Mouse (Mus musculus): ENCODE data around the gene Tmem129. TPM values are rescaled to one million over a fixed set of nuclear protein-coding genes. Genes with fewer than 3 reads are reported as not detected.

Gene Tmem129
- polyA plus RNA-seq, 1 experiment = 27.2 TPM

DNA sequence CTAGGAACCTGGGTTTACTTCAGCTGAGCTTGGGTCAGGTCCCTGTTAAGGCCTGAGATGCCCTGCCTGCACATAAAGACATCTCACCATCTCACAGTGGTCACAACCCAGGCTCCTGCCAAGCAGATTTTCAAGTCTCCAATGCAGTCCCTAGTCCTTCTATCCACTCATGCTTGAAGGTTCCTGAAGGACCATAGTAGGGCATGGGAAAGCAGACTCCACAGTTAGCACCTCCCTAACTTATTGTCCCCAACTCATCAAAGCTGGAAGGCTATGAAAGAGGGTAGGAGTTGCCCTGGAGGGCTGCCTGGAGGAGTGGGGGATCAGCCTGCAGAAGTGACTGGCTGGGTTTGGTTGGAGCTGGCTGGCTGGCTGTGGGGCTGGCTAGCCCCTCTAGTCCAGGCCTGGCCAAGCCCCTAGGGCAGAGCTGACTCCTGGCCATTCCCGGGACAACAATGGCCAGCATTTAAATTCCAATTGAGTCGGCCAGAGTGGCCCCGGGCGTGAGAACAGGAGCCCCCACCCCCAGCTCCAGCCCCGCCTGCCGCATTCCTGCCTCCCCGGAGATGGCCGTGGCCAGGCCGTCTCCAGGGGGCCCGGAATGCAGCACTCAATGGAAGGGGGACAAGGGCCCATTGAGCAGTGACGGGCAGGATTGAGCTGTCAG is 46.9 kb upstream of the Tmem129 start:
- Histone ChIP-seq H3ac (ENCODE audit: control insufficient read depth, insufficient read length) (no peak overlapping the region), H3K4me2 (ENCODE audit: low read depth) (no peak overlapping the region), H3K79me2 (ENCODE audit: control insufficient read depth, insufficient read depth) (no peaks in the 10 kb centered on the region), H3K4me3 (no peak overlapping the region), H3K36me3 (ENCODE audit: control insufficient read depth, insufficient read depth) (no peaks in the 10 kb centered on the region), H3K27me3 (ENCODE audit: control insufficient read depth, insufficient read depth, insufficient read length) (peaks cover 68% of the 10 kb centered on the region)
- no peak for TF ChIP-seq SRF (IDR thresholded peaks at IDR 0.05; ENCODE audit: control insufficient read depth, insufficient read length, low read depth)
- TF ChIP-seq CEBPB (IDR thresholded peaks at IDR 0.05; ENCODE audit: insufficient read depth, poor library complexity, severe bottlenecking) = no peak
- no peak for TF ChIP-seq POLR2A (IDR thresholded peaks at IDR 0.05; ENCODE audit: insufficient read length, low read depth)
- TF ChIP-seq POLR2AphosphoS2 (IDR thresholded peaks at IDR 0.05; ENCODE audit: insufficient read length, low read depth) = no peak
- no peak for TF ChIP-seq E2F4 (IDR thresholded peaks at IDR 0.05; ENCODE audit: insufficient read depth)
- no peak for TF ChIP-seq MAX (IDR thresholded peaks at IDR 0.05; ENCODE audit: low read depth)
- TF ChIP-seq MYOD1 (IDR thresholded peaks at IDR 0.05; ENCODE audit: control insufficient read depth in 1 of 3, insufficient read length in 2 of 3, low read depth in 2 of 3) = no peak
- TF ChIP-seq MYOG (IDR thresholded peaks at IDR 0.05; ENCODE audit: control insufficient read depth in 1 of 3, insufficient read depth in 1 of 3, insufficient read length in 2 of 3, low read depth in 2 of 3) = no peak
- TF ChIP-seq TCF3 (IDR thresholded peaks at IDR 0.05; ENCODE audit: insufficient read length, low read depth) = no peak
- no peak for TF ChIP-seq TCF12 (IDR thresholded peaks at IDR 0.05; ENCODE audit: insufficient read depth, poor library complexity, severe bottlenecking)
- no peak for TF ChIP-seq USF1 (IDR thresholded peaks at IDR 0.05; ENCODE audit: low read depth)
- no peak for TF ChIP-seq REST (IDR thresholded peaks at IDR 0.05; ENCODE audit: insufficient read depth, insufficient read length)

DNA sequence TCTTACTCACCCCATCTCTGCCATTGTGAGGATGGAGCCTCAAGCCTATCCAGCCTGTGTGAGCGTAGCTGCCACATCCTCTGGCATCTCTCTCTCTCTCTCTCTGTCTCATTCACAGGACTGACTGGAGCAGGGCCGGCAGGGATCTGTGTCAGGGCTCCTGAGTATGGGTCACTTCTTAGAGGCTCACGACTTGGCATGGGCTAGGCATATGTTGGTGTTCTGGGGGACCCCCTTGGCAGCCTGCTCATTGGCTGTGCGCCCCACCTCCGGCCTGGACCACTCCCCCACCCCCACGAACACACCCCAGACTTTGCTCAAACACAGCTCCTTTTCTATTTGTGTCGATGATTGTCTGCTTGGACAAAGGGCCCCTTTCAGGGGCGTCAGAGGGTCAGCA is 45.8 kb upstream of the Tmem129 start:
- no peaks in the 10 kb centered on the region for H3K36me3 ChIP-seq (ENCODE audit: control insufficient read depth, insufficient read depth)
- H3K79me2 ChIP-seq (ENCODE audit: control insufficient read depth, insufficient read depth) = no peaks in the 10 kb centered on the region
- H3K4me2 ChIP-seq (ENCODE audit: low read depth) = no peak overlapping the region
- TF ChIP-seq POLR2AphosphoS2 (IDR thresholded peaks at IDR 0.05; ENCODE audit: insufficient read length, low read depth) (no peak), MAX (IDR thresholded peaks at IDR 0.05; ENCODE audit: low read depth) (no peak), TCF3 (IDR thresholded peaks at IDR 0.05; ENCODE audit: insufficient read length, low read depth) (no peak), CEBPB (IDR thresholded peaks at IDR 0.05; ENCODE audit: insufficient read depth, poor library complexity, severe bottlenecking) (no peak), E2F4 (IDR thresholded peaks at IDR 0.05; ENCODE audit: insufficient read depth) (no peak), MYOD1 (IDR thresholded peaks at IDR 0.05; ENCODE audit: control insufficient read depth in 1 of 3, insufficient read length in 2 of 3, low read depth in 2 of 3) (no peak), TCF12 (IDR thresholded peaks at IDR 0.05; ENCODE audit: insufficient read depth, poor library complexity, severe bottlenecking) (no peak), REST (IDR thresholded peaks at IDR 0.05; ENCODE audit: insufficient read depth, insufficient read length) (no peak), USF1 (IDR thresholded peaks at IDR 0.05; ENCODE audit: low read depth) (no peak), POLR2A (IDR thresholded peaks at IDR 0.05; ENCODE audit: insufficient read length, low read depth) (no peak), SRF (IDR thresholded peaks at IDR 0.05; ENCODE audit: control insufficient read depth, insufficient read length, low read depth) (no peak), MYOG (IDR thresholded peaks at IDR 0.05; ENCODE audit: control insufficient read depth in 1 of 3, insufficient read depth in 1 of 3, insufficient read length in 2 of 3, low read depth in 2 of 3) (no peak)
- H3ac ChIP-seq (ENCODE audit: control insufficient read depth, insufficient read length) = no peak overlapping the region
- H3K4me3 ChIP-seq = no peak overlapping the region
- peaks cover 74% of the 10 kb centered on the region for H3K27me3 ChIP-seq (ENCODE audit: control insufficient read depth, insufficient read depth, insufficient read length)

DNA sequence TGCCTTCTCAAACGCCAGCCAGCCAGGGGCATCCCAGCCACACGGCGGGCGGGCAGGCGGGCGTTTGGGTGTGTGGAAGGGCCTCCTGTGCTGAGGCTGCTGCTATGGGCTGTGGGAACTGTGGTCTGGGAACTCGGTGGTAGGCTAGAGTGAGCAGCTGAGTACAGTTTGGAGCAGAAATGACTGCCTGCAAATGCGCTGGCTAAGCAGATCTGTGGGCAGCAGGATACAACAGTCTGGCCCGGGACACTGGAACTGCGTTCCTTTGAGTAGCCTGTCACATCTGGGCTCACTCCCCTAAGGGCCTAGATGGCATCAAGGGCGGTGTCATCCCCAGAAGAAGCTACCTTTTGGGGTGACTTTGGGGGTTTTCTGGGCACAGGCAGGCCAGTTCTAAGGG is 43.6 kb upstream of the Tmem129 start:
- H3K79me2 ChIP-seq (ENCODE audit: control insufficient read depth, insufficient read depth) = no peaks in the 10 kb centered on the region
- no peaks in the 10 kb centered on the region for H3K36me3 ChIP-seq (ENCODE audit: control insufficient read depth, insufficient read depth)
- no peak overlapping the region for H3K4me3 ChIP-seq
- TF ChIP-seq TCF12 (IDR thresholded peaks at IDR 0.05; ENCODE audit: insufficient read depth, poor library complexity, severe bottlenecking) (no peak), SRF (IDR thresholded peaks at IDR 0.05; ENCODE audit: control insufficient read depth, insufficient read length, low read depth) (no peak), MYOG (IDR thresholded peaks at IDR 0.05; ENCODE audit: control insufficient read depth in 1 of 3, insufficient read depth in 1 of 3, insufficient read length in 2 of 3, low read depth in 2 of 3) (no peak), POLR2AphosphoS2 (IDR thresholded peaks at IDR 0.05; ENCODE audit: insufficient read length, low read depth) (no peak), CEBPB (IDR thresholded peaks at IDR 0.05; ENCODE audit: insufficient read depth, poor library complexity, severe bottlenecking) (no peak), POLR2A (IDR thresholded peaks at IDR 0.05; ENCODE audit: insufficient read length, low read depth) (no peak), USF1 (IDR thresholded peaks at IDR 0.05; ENCODE audit: low read depth) (no peak), MYOD1 (IDR thresholded peaks at IDR 0.05; ENCODE audit: control insufficient read depth in 1 of 3, insufficient read length in 2 of 3, low read depth in 2 of 3) (no peak), E2F4 (IDR thresholded peaks at IDR 0.05; ENCODE audit: insufficient read depth) (no peak), MAX (IDR thresholded peaks at IDR 0.05; ENCODE audit: low read depth) (no peak), TCF3 (IDR thresholded peaks at IDR 0.05; ENCODE audit: insufficient read length, low read depth) (no peak), REST (IDR thresholded peaks at IDR 0.05; ENCODE audit: insufficient read depth, insufficient read length) (no peak)
- H3ac ChIP-seq (ENCODE audit: control insufficient read depth, insufficient read length) = no peak overlapping the region
- H3K27me3 ChIP-seq (ENCODE audit: control insufficient read depth, insufficient read depth, insufficient read length) = peaks cover 68% of the 10 kb centered on the region
- H3K4me2 ChIP-seq (ENCODE audit: low read depth) = no peak overlapping the region

DNA sequence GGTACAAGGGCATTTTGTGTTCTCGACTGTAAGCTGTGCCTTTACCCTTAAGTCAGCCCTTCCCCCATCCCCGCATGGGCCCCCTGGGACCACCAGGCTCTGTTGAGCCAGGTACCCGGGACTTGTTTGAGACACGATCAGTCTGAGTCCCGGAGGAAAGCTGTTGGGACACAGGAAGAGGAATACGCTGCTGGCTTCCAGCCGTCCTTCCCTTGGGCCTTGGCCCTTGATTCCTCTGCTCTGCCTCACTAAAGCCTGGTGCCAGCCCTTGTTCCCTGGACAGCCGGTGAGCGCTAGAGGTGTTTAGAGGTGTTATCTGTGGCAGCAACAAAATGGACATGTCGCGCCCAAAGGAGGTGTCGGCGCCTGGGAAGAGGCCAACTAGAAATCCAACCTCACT is 41.8 kb upstream of the Tmem129 start:
- Histone ChIP-seq H3K79me2 (ENCODE audit: control insufficient read depth, insufficient read depth) (no peaks in the 10 kb centered on the region), H3K27me3 (ENCODE audit: control insufficient read depth, insufficient read depth, insufficient read length) (peaks cover 68% of the 10 kb centered on the region), H3K4me2 (ENCODE audit: low read depth) (no peak overlapping the region), H3K4me3 (no peak overlapping the region), H3K36me3 (ENCODE audit: control insufficient read depth, insufficient read depth) (no peaks in the 10 kb centered on the region), H3ac (ENCODE audit: control insufficient read depth, insufficient read length) (no peak overlapping the region)
- TF ChIP-seq CEBPB (IDR thresholded peaks at IDR 0.05; ENCODE audit: insufficient read depth, poor library complexity, severe bottlenecking) (no peak), MYOD1 (IDR thresholded peaks at IDR 0.05; ENCODE audit: control insufficient read depth in 1 of 3, insufficient read length in 2 of 3, low read depth in 2 of 3) (no peak)
